Mouse (Mus musculus) liver, postnatal 0 days (tissue): ENCODE measurements around the gene Akap2.

Experiments
- CTCF ChIP-seq: sonication (generic); IDR thresholded peaks from 2 replicates; pipeline ENCODE4 v1.5.1; 2016; ENCODE audit warnings: antibody characterized with exemption, low read depth
- EP300 ChIP-seq: IDR thresholded peaks from 2 replicates; pipeline ENCODE4 v1.6.1; 2016; ENCODE audit warnings: antibody characterized with exemption, low read depth, mild to moderate bottlenecking

DNA sequence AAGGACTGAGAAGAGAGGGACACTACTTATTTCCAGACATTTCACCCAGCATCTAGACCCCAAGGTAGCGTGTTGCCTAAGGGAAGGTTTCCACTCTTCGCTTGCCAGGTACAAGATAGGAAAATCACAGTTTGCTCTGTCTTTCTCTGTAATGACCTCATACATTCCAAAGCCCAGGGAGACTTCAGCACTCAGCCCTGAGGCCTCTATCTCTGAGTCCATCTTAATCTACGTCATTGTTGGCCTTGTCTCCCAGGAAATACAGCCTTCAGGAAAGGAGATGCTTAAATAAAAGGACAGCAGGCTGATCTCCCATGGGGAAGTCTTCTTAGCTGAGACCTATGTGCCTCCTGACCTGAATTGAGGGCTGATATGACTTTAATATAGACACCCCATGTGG is 85.0 kb downstream of the Akap2 start:
- TF ChIP-seq CTCF (no peak), EP300 (no peak)
